Mouse (Mus musculus) testis, adult 2 months (tissue): ENCODE data around the gene Gfpt1. TPM values are rescaled to one million over a fixed set of nuclear protein-coding genes. Genes with fewer than 3 reads are reported as not detected.

Experiments
- H3K27ac ChIP-seq: fragments of 200-500 bp; 2 replicates; pipeline ENCODE4 v1.5.1; 2012; ENCODE audit warnings: low read depth, low read length; ENCODE audit not compliant: control insufficient read depth, insufficient read depth
- H3K27me3 ChIP-seq: fragments of 200-500 bp; 2 replicates; pipeline ENCODE4 v1.6.1; 2012; ENCODE audit warnings: mild to moderate bottlenecking, low read length, moderate library complexity; ENCODE audit not compliant: control insufficient read depth, insufficient read depth
- H3K36me3 ChIP-seq: fragments of 200-500 bp; 2 replicates; pipeline ENCODE4 v1.6.1; 2012; ENCODE audit warnings: mild to moderate bottlenecking, low read length; ENCODE audit not compliant: control insufficient read depth, insufficient read depth
- H3K4me1 ChIP-seq: fragments of 200-500 bp; 2 replicates; pipeline ENCODE4 v1.6.1; 2012; ENCODE audit warnings: low read length; ENCODE audit not compliant: control insufficient read depth, insufficient read depth
- H3K4me3 ChIP-seq: fragments of 200-500 bp; 2 replicates; pipeline ENCODE4 v1.5.1; 2012; ENCODE audit warnings: low read depth, mild to moderate bottlenecking, low read length, moderate library complexity, mixed read lengths; ENCODE audit not compliant: control insufficient read depth
- CTCF ChIP-seq: fragments of 200-500 bp; IDR thresholded peaks from 2 replicates; pipeline ENCODE4 v1.5.1; 2012; ENCODE audit warnings: low read depth, mild to moderate bottlenecking, inconsistent platforms, low read length, moderate library complexity; ENCODE audit not compliant: control insufficient read depth, insufficient read depth, insufficient replicate concordance
- POLR2A ChIP-seq: fragments of 200-500 bp; IDR thresholded peaks from 2 replicates; pipeline ENCODE4 v1.6.1; 2012; ENCODE audit warnings: low read depth, mild to moderate bottlenecking, inconsistent platforms, low read length, moderate library complexity; ENCODE audit not compliant: control insufficient read depth
- polyA plus RNA-seq: library from polyadenylated mRNA; depleted of rRNA; stranded (reverse); fragments of >200 nt; gene quantifications from 2 replicates; pipeline ENCODE4 v1.2.3, GENCODE M21; 2012; rRNA removed

The Gfpt1 gene
- polyA plus RNA-seq, 1 experiment: 37.7 TPM

DNA sequence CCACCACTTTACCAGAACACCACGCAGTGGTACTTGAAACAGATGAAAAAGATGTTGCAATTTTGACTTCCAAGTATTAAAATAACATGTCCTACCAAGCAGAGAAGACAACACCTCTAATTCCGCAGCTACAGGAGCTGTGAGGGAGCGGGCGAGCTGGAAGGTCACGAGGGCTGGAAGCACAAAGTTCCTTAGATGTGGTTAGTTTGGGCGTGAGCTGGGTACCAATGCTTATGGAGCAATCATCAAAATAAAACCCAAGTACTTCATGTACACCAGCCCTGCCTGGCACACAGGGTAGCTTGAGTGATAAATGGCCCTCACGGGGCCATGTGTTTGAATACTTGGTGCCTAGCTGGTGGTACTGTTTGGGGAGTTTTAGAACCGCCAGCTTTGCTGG, 87.2 kb downstream of the Gfpt1 start:
- TF ChIP-seq POLR2A (no peak), CTCF (no peak)
- Histone ChIP-seq H3K27me3 (no peaks in the 10 kb centered on the region), H3K4me3 (no peak overlapping the region), H3K27ac (no peak overlapping the region), H3K4me1 (peaks cover 3% of the 10 kb centered on the region; the same call in 1 of the 2 replicates), H3K36me3 (no peaks in the 10 kb centered on the region)

DNA sequence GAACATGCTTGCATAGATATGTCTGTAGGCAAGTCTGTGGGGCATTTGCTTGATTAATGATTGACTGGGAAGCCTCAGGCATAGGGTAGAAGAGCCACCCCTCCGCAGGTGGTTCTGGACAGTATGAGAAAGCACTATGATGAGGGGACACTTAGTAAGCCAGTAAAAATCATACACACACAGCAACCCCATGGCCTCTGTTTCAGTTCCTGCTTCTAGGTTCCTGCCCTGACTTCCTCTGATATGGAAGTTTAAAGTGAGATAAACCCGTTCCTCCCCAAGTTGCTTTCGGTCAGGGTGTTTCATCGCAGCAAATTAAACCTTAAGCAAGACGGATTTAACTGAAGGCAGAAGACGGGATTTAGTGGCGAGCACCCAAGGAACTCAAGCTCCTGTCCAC, 88.0 kb downstream of the Gfpt1 start:
- H3K27me3 ChIP-seq: no peaks in the 10 kb centered on the region
- peak overlapping the region; percentile 11 for H3K4me3 ChIP-seq
- H3K27ac ChIP-seq: no peak overlapping the region
- peaks cover 2% of the 10 kb centered on the region; the same call in 1 of the 2 replicates for H3K4me1 ChIP-seq
- no peak for TF ChIP-seq POLR2A
- TF ChIP-seq CTCF: no peak
- no peaks in the 10 kb centered on the region for H3K36me3 ChIP-seq

DNA sequence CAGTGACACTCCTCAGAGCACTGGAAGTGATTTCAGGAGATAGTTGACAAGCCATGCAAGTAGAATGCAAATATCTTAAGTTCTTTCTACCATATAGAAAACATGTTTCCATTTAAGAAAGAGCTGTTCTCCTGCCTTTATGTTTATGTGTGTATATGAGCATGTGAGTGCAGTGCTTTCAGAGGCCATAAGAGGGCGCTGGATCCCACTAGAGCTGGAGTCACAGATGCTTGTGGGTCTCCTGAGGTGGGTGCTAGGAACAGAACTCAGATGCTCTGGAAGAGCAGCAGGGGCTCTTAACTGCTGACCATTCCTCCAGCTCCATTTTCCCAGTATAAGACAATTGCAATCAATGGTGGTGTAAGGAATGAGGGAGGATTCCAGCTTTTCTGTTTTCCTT, 88.4 kb downstream of the Gfpt1 start:
- Histone ChIP-seq H3K27ac (no peak overlapping the region), H3K36me3 (no peaks in the 10 kb centered on the region), H3K4me3 (peak overlapping the region; percentile 11), H3K4me1 (no peaks in the 10 kb centered on the region), H3K27me3 (no peaks in the 10 kb centered on the region)
- TF ChIP-seq CTCF (peak; percentile 39; the same call in 1 of the 2 replicates), POLR2A (no peak)

DNA sequence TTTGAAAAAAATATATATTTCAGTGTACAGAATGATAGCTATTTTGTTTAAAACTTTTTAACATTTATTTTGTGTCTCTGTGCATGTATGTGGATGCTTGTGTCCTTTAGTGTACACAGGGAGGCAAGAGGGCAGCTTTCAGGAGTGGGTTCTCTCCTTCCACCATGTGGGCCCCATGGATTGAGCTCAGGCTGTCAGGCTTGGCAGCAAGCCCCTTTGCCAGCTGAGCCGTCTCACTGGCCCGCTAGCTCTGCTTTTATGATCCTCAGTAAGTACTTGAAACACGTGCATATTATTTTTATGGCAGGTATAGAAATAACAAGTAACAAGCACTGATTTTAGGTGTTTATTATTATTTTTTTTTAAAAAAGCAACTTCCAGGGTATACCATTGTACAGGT, 90.9 kb downstream of the Gfpt1 start:
- no peaks in the 10 kb centered on the region for H3K36me3 ChIP-seq
- H3K27me3 ChIP-seq: no peaks in the 10 kb centered on the region
- TF ChIP-seq CTCF (no peak), POLR2A (no peak)
- no peaks in the 10 kb centered on the region for H3K4me1 ChIP-seq
- H3K27ac ChIP-seq: no peak overlapping the region
- H3K4me3 ChIP-seq: peak overlapping the region; percentile 47

DNA sequence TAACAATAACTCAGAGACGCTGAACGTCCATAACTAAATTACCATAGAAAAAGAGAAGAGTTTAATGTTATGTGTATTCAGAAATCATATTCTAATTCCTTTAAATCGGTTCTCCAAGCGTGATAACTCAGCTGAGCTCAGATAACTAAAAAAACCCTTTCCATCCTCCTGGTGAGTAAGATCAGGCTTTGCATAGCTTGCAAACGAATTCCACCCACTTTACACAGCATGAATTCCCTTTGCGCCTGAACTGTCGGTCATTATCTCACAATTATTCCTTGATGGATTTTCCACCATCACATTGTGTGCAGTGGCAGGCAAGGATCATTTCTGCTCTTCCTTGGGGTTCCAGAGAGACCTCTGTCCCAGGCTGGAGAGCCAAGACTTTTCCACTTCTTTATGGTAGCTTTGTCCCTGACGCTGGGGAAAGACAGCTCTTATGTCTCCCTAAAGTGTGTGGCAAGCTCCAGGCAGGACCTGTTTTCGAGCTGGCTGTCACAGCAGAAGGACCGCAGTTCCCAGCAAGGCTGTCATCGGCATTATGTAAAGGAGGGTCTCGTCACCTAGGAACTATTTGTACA, 91.4 kb downstream of the Gfpt1 start:
- no peaks in the 10 kb centered on the region for H3K36me3 ChIP-seq
- H3K27me3 ChIP-seq: no peaks in the 10 kb centered on the region
- H3K4me3 ChIP-seq: peak overlapping the region; percentile 58
- no peak overlapping the region for H3K27ac ChIP-seq
- H3K4me1 ChIP-seq: no peaks in the 10 kb centered on the region
- no peak for TF ChIP-seq CTCF
- TF ChIP-seq POLR2A: no peak

DNA sequence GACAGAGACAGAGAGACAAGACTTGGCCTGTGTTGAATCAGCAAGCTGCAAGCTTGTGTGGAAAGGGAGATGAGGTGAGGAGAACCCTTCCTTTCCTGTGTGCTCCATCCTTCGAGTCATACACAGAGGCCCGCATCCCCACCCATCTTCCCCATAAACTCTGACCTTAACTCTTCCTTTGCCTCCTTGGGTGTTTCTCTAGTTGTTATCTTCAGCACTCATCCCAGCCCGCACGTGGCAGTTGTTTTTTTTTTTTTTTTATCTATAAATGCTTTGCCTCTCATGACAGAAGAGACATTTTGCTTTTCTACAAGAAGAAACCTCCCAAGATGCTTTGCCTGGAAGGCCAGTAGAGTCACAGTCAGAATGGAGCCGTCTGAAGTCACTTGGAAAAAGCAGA, 95.8 kb downstream of the Gfpt1 start:
- H3K4me3 ChIP-seq: no peak overlapping the region

DNA sequence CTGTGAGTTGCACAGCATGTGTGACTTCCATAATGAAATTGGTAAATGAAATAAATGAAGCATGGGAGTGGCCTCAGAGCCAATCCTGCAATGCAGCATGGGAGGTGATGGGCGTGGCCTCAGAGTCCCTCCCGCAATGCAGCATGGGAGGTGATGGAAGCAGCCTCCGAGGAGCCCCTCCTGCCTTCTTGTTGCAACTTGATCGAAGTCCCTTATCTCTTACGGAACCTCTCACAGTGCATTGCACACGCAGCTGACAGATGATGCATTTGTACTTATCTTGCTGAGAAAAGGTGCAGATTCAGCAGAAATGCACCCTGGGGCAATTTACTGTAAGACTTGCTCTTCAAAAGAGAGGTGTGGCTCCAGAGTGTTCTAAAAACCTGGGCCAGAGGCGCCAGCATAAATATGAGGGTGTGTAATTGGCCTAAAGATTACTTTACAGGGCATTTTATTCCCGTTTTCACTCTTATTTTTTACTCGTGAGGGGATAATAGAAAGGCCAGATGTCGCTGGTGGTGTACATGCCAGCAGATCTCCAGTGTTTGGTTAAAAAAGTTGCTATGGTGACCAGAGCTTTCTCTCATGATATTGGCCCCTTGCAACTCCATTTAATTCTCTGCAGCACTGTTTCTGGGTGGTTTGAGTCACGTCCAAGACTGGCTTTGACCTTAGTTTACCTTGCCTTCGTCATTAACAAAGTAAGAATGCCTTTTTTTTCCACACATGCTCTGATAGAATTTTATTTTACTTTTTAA, 97.3 kb downstream of the Gfpt1 start:
- no peak overlapping the region for H3K27ac ChIP-seq
- no peaks in the 10 kb centered on the region for H3K4me1 ChIP-seq
- H3K4me3 ChIP-seq: no peak overlapping the region
- H3K36me3 ChIP-seq: no peaks in the 10 kb centered on the region
- TF ChIP-seq CTCF: no peak
- no peak for TF ChIP-seq POLR2A
- no peaks in the 10 kb centered on the region for H3K27me3 ChIP-seq

More for the DNA sequence above, 95.8 kb downstream of the Gfpt1 start:
- Histone ChIP-seq H3K27ac (no peak overlapping the region), H3K27me3 (no peaks in the 10 kb centered on the region), H3K36me3 (no peaks in the 10 kb centered on the region), H3K4me1 (no peaks in the 10 kb centered on the region)
- TF ChIP-seq CTCF (no peak), POLR2A (no peak)

Other genes with a start within 250 kb of the Gfpt1 start
- 5.7 and 6.7 TPM in 2 replicates for gene Anxa4, start 249.3 kb upstream of the Gfpt1 start, polyA plus RNA-seq
- 43.4 and 61.2 TPM in 2 replicates for gene Aak1, start 193.3 kb upstream of the Gfpt1 start, polyA plus RNA-seq
- gene Nfu1, start 33.6 kb upstream of the Gfpt1 start, polyA plus RNA-seq: 119 and 141 TPM in 2 replicates
- 3.9 and 5.0 TPM in 2 replicates for gene D6Ertd527e, start 61.9 kb downstream of the Gfpt1 start, polyA plus RNA-seq